Mouse (Mus musculus) c-Kit-positive CD71-positive TER-119-positive erythroid progenitor cells, embryonic 14.5 days (primary cell): ENCODE measurements at regions not wholly inside any gene's neighbourhood (a gene's known extent, or its start where the extent isn't known, plus 50 kb on each side); places are given as distances from the start of the nearest gene placed in this dataset.

Source experiments
- DNase-seq: peaks from one replicate; pipeline ENCODE4 v3.0.0-alpha.2; 2013; ENCODE audit warnings: low spot score

GRCm38 (mm10) chr2:92751256-92751655, 151.7 kb downstream of the Chst1 start:
- DNase-seq = no peak

GRCm38 (mm10) chr2:92752156-92752555, 152.6 kb downstream of the Chst1 start:
- no peak for DNase-seq

GRCm38 (mm10) chr2:92752794-92753193, 153.3 kb downstream of the Chst1 start:
- no peak for DNase-seq

- DNase-seq = no peak
Measured at GRCm38 (mm10) chr2:92754505-92755280, 155.2 kb downstream of the Chst1 start.

- no peak for DNase-seq
Measured at GRCm38 (mm10) chr2:92756491-92756890, 157.0 kb downstream of the Chst1 start.

- no peak for DNase-seq
Measured at GRCm38 (mm10) chr2:92758775-92759174, 156.1 kb upstream of the Syt13 start.

GRCm38 (mm10) chr2:92763881-92764635, 150.8 kb upstream of the Syt13 start:
- DNase-seq = no peak

- DNase-seq = no peak
Measured at GRCm38 (mm10) chr2:92767476-92768005, 147.4 kb upstream of the Syt13 start.

- no peak for DNase-seq
Measured at GRCm38 (mm10) chr2:92768088-92768487, 146.8 kb upstream of the Syt13 start.

- DNase-seq = no peak
Measured at GRCm38 (mm10) chr2:92769061-92769460, 145.8 kb upstream of the Syt13 start.

GRCm38 (mm10) chr2:92770098-92770497, 144.8 kb upstream of the Syt13 start:
- DNase-seq = no peak

- DNase-seq = no peak
Measured at GRCm38 (mm10) chr2:92772623-92773022, 142.3 kb upstream of the Syt13 start.

- DNase-seq = no peak
Measured at GRCm38 (mm10) chr2:92776497-92776896, 138.4 kb upstream of the Syt13 start.

GRCm38 (mm10) chr2:92779101-92779500, 135.8 kb upstream of the Syt13 start:
- DNase-seq = no peak

GRCm38 (mm10) chr2:92780021-92780420, 134.9 kb upstream of the Syt13 start:
- DNase-seq = no peak

GRCm38 (mm10) chr2:92781451-92781850, 133.4 kb upstream of the Syt13 start:
- DNase-seq = no peak

- no peak for DNase-seq
Measured at GRCm38 (mm10) chr2:92782621-92783020, 132.3 kb upstream of the Syt13 start.

- no peak for DNase-seq
Measured at GRCm38 (mm10) chr2:92784916-92785315, 130.0 kb upstream of the Syt13 start.

- DNase-seq = no peak
Measured at GRCm38 (mm10) chr2:92787925-92788410, 126.9 kb upstream of the Syt13 start.

GRCm38 (mm10) chr2:92788875-92789274, 126.0 kb upstream of the Syt13 start:
- no peak for DNase-seq

- DNase-seq = no peak
Measured at GRCm38 (mm10) chr2:92790374-92790773, 124.5 kb upstream of the Syt13 start.

GRCm38 (mm10) chr2:92799770-92800169, 115.1 kb upstream of the Syt13 start:
- no peak for DNase-seq

GRCm38 (mm10) chr2:92800667-92801066, 114.2 kb upstream of the Syt13 start:
- no peak for DNase-seq
